Mouse (Mus musculus): ENCODE results near the gene Igf2r. TPM values are rescaled to one million over a fixed set of nuclear protein-coding genes. Genes with fewer than 3 reads are reported as not detected.

Igf2r gene
- polyA plus RNA-seq, 1 experiment: 27.5 TPM

DNA sequence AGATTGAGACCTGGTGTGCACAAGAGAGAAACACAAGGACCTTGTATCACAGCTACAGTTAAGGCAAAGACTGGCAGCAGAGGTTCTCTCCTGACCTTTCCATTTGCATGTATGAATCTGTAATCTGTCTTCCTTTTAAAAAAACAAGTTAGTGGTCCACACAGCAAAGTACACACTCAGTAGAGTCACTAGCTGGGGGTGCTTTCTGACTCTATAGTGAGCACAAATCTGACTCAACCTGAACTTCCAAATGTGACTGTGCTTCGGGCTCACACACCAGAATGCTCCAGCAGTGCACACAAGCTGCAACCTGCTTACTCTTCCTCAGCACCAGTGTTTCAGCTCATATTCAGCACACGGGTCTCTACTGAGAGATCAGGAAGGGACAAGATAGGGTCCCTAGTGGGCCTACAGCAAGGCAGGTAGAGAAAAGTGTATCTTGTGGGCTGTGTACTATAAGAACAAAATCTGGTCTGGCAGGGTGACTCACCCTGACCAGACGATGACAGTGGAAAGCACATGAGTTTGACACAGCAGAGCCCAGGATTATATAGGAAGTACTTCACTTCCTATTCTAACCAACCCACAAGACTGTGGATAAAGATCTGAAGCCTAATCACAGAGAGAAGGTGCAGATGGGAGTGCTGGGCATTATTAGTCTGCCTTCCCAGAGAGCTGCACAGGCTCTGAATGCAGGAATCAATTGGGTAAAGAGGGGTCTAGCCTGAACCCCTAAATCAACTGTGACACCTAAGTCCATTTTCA, 15.0 kb downstream of the Igf2r start:
- no peak for TF ChIP-seq CTCF (IDR thresholded peaks at IDR 0.05; ENCODE audit: insufficient read depth, low read length)
- no peak for TF ChIP-seq POLR2A (IDR thresholded peaks at IDR 0.05; ENCODE audit: borderline replicate concordance, extremely low read depth, low read depth, low read length)
- Histone ChIP-seq H3K4me3 (replicated peaks; ENCODE audit: extremely low read depth, low read depth, low read length) (no peak overlapping the region), H3K4me1 (ENCODE audit: control insufficient read depth, insufficient read depth, low read length) (peaks cover 43% of the 10 kb centered on the region)
- no peak for DNase-seq
- 33% methylated on average over 3 of the region's 3 CpGs for WGBS

DNA sequence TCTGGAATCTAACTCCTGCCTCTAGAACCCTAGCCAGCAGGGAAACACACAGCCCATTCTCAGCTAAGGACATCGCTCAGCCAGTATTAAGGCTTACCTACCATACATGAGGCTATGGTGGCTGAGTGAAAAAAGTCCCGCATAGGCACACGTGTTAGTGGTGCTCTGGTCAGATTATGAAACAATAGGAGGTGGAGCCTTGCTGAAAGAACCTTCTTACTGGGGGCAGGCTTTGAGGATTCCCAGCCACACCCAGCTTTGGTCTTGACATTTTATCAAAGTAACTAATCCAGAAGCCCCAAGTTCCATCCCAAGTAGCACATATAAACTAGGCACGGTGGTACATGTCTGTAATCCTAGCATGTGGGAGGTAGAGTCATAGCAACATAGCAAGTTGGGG, 16.4 kb downstream of the Igf2r start:
- WGBS: 40% methylated on average over 4 of the region's 4 CpGs
- Histone ChIP-seq H3K4me1 (ENCODE audit: control insufficient read depth, insufficient read depth, low read length) (peaks cover 41% of the 10 kb centered on the region), H3K4me3 (replicated peaks; ENCODE audit: extremely low read depth, low read depth, low read length) (no peak overlapping the region)
- no peak for TF ChIP-seq CTCF (IDR thresholded peaks at IDR 0.05; ENCODE audit: insufficient read depth, low read length)
- no peak for TF ChIP-seq POLR2A (IDR thresholded peaks at IDR 0.05; ENCODE audit: borderline replicate concordance, extremely low read depth, low read depth, low read length)
- no peak for DNase-seq

DNA sequence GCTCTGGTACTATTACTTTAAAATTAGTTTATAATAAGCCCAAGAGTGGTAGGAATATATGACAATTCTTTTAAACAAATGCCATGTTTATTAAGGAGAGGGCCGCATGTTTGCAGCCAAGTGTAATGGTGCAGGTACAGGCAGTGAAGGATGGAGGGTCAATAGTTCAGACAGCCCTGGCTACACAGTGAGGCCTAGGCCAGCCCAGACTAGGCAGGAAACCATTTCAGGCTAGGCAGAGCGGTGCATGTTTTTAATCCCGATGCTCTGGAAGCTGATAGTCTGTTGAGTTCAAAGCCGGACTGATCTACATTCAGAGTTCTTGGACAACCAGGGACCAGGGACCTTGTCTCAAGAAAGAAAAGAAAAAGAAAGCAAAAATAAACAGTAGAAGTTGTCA, 17.8 kb downstream of the Igf2r start:
- Histone ChIP-seq H3K4me3 (replicated peaks; ENCODE audit: extremely low read depth, low read depth, low read length) (no peak overlapping the region), H3K4me1 (ENCODE audit: control insufficient read depth, insufficient read depth, low read length) (peaks cover 32% of the 10 kb centered on the region)
- WGBS: 47% methylated on average over 4 of the region's 4 CpGs
- no peak for DNase-seq
- TF ChIP-seq POLR2A (IDR thresholded peaks at IDR 0.05; ENCODE audit: borderline replicate concordance, extremely low read depth, low read depth, low read length) (no peak), CTCF (IDR thresholded peaks at IDR 0.05; ENCODE audit: insufficient read depth, low read length) (no peak)

DNA sequence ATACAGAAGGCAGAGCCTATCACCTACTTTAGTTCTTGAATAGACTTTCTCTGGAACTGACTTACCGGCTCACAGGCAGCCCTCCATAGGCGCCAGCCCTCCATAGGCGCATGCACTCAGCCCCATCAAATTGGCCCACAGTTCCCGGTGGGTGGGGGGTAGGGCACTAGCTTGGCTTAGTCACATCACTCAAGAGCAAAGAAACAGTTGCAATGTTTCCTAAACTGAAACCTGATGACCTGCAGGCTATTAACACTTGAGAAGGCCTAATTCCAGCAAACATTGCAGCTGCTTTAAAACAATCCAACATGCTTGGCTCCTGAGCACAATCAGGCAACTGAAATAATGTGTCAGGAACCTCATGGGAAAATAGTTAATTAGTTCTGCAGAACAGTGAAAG, 18.2 kb downstream of the Igf2r start:
- TF ChIP-seq CTCF (IDR thresholded peaks at IDR 0.05; ENCODE audit: insufficient read depth, low read length) (no peak), POLR2A (IDR thresholded peaks at IDR 0.05; ENCODE audit: borderline replicate concordance, extremely low read depth, low read depth, low read length) (no peak)
- 56% methylated on average over 4 of the region's 4 CpGs for whole genome bisulfite sequencing
- Histone ChIP-seq H3K4me1 (ENCODE audit: control insufficient read depth, insufficient read depth, low read length) (peaks cover 31% of the 10 kb centered on the region), H3K4me3 (replicated peaks; ENCODE audit: extremely low read depth, low read depth, low read length) (no peak overlapping the region)
- no peak for DNase-seq

DNA sequence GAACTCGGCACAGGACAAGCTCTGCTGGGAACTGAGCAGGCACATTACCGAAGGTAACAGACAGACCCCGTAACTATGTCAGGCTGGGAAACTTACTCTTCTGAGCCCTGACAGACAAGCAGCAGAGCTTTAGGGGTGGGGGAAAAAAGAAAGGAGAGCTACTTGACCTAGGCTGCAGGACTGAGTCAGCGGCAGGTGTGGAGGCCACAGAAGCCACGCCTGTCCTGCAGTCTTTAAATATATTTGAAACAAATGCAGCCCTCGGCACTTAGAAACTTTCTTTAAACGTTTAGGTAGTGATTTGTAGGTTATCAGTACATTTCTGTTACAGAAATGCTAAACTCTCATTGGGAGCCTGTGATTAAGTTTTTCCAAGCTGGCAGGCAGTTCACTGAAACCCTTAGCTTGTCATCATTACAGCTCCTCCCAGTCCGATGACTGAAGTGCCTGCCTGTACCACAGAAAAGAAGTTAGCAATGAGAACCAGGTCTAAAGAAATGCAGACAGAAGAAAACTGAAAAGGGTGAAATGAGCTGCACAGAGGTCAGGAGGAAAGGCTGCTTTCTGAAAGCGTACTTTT, 18.8 kb downstream of the Igf2r start:
- peaks cover 31% of the 10 kb centered on the region for H3K4me1 ChIP-seq (ENCODE audit: control insufficient read depth, insufficient read depth, low read length)
- no peak overlapping the region for H3K4me3 ChIP-seq (replicated peaks; ENCODE audit: extremely low read depth, low read depth, low read length)
- 43% methylated on average over 9 of the region's 9 CpGs for WGBS
- TF ChIP-seq CTCF (IDR thresholded peaks at IDR 0.05; ENCODE audit: insufficient read depth, low read length) (no peak), POLR2A (IDR thresholded peaks at IDR 0.05; ENCODE audit: borderline replicate concordance, extremely low read depth, low read depth, low read length) (no peak)
- DNase-seq: no peak

DNA sequence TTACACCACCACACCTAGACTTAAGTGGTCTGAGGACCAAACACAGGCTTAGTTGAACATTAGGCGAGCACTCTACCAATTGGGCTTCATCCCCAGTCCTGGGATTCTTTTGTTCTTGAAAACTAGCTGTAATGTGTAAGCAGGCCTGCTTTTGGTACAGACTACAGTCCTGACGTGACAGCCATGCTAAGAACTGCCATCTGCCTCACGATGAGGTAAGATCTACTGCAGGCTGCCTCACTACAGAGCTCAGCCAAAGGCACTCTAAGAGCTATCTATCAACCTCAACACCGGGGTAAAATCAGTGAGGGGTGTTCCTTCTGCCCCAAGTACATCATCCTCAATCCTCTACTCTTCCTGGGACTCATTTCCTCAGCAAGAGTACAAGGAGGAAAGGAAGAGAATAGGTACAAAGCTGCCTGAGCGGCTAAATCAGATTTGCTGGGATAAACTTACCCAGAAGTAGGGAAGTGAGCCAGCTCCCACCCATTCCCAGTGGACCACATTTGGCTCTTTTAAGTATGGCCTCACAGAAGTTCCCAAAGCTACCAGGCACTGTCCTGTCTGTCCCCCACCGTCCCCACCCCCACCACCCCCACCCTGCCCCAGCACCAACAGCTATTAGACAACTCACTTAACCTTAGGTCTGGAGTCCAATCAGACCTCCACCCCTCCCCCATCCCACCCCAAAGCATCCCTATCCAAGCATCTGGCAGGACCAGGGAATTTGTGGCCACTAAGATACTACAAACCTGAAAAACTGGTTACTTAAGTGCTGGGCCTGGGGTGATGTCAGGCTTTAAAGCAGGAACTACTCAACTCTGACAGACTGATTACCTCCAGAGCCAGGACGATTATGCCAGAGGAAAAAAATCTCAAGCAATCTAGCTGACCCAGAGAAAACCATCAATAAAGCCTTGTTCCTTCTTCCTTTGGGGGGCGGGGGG, 19.8 kb downstream of the Igf2r start:
- TF ChIP-seq POLR2A (IDR thresholded peaks at IDR 0.05; ENCODE audit: borderline replicate concordance, extremely low read depth, low read depth, low read length) (no peak), CTCF (IDR thresholded peaks at IDR 0.05; ENCODE audit: insufficient read depth, low read length) (no peak)
- H3K4me3 ChIP-seq (replicated peaks; ENCODE audit: extremely low read depth, low read depth, low read length): no peak overlapping the region
- H3K4me1 ChIP-seq (ENCODE audit: control insufficient read depth, insufficient read depth, low read length): peaks cover 29% of the 10 kb centered on the region
- peak; percentile 41 for DNase-seq
- WGBS: 18% methylated on average over 8 of the region's 8 CpGs

DNA sequence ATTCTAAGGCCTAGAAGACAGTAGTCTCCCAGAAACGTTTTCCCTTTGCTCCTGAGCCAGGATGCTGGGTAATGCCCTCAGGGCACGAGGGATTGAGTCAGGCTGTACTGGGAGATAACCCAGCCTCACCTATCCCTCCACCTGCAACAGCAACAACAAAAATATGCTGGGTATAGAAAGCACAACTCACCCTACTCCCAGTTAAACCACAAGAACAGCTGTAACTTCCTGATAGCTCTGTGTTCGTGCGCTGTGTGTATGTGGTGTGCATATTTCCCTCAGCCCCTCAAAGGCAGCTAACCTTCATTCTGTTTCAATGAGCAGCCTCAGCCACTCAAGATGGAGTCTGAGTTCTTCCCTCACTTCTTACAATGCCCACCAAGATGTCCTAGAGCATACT, 23.7 kb downstream of the Igf2r start:
- no peak for DNase-seq

DNA sequence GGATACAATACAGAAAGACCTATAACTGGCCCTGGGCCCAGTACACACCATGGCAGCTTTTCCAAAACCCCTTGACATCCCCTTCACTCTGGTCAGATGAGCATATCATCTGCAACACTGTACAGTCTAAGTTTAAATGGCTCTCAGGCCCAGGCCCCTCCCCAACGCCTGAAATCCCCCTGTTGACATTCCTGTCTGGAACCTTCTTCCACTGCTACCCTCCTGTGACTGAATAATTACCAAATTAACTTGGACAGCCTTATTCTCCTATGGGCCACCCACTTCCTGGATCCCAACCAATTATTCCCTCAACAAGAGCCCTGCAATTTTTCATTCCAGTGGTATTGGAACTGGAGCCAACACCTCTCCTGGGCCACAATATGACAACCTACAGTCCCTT, 25.4 kb downstream of the Igf2r start:
- TF ChIP-seq POLR2A (IDR thresholded peaks at IDR 0.05; ENCODE audit: borderline replicate concordance, extremely low read depth, low read depth, low read length): no peak
- TF ChIP-seq CTCF (IDR thresholded peaks at IDR 0.05; ENCODE audit: insufficient read depth, low read length): no peak
- Histone ChIP-seq H3K4me3 (replicated peaks; ENCODE audit: extremely low read depth, low read depth, low read length) (no peak overlapping the region), H3K4me1 (ENCODE audit: control insufficient read depth, insufficient read depth, low read length) (peaks cover 22% of the 10 kb centered on the region)
- DNase-seq: peak; percentile 27
- 40% methylated on average over 1 of the region's 1 CpGs for WGBS

More for the DNA sequence above, 23.7 kb downstream of the Igf2r start:
- H3K4me3 ChIP-seq (replicated peaks; ENCODE audit: extremely low read depth, low read depth, low read length): no peak overlapping the region
- no peak for TF ChIP-seq CTCF (IDR thresholded peaks at IDR 0.05; ENCODE audit: insufficient read depth, low read length)
- no peak for TF ChIP-seq POLR2A (IDR thresholded peaks at IDR 0.05; ENCODE audit: borderline replicate concordance, extremely low read depth, low read depth, low read length)
- 50% methylated on average over 4 of the region's 4 CpGs for WGBS
- peaks cover 31% of the 10 kb centered on the region for H3K4me1 ChIP-seq (ENCODE audit: control insufficient read depth, insufficient read depth, low read length)

DNA sequence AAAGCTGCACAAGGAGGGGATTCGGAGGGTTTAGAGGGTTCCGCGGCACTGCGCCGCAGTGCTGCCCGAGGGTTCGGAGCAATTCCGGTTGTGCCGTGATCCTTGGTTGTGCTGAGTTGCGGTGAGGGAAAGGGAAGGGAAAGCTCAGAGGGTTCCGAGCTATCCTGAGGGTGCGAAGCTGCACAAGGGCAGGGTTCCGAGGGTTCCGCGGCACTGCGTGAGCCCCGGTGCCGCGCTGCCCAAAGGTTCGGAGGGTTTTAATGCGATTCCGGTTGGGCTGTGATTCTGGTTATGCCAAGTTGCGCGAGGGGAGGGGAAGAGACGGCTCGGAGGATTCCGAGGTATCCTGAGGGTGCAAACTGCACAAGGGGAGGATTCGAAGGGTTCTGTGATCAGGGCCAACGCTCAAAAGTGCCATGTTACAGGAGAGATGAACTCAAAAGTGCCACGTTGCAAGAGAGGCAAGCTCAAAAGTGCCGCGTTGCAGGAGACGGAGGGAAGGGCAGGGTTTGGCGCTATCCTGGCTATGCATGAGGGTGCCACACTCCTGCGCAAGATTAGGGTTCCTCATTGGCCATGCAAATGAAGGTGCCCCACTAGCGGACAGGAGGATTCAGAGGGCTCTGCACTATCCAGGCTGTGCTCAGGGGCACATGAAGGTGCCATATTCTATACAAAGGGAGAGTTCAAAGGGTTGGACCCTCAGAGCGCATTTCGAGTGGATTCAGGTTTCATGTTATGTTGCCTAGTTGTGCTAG, 27.1 kb downstream of the Igf2r start:
- H3K4me3 ChIP-seq (replicated peaks; ENCODE audit: extremely low read depth, low read depth, low read length): peak overlapping the region; percentile 87
- peaks cover 19% of the 10 kb centered on the region for H3K4me1 ChIP-seq (ENCODE audit: control insufficient read depth, insufficient read depth, low read length)
- peak; percentile 44 for DNase-seq
- no peak for TF ChIP-seq POLR2A (IDR thresholded peaks at IDR 0.05; ENCODE audit: borderline replicate concordance, extremely low read depth, low read depth, low read length)
- no peak for TF ChIP-seq CTCF (IDR thresholded peaks at IDR 0.05; ENCODE audit: insufficient read depth, low read length)
- WGBS: 45% methylated on average over 38 of the region's 38 CpGs
